Mouse (Mus musculus) kidney, adult 2 months (tissue): ENCODE data around the gene Uba6. TPM values are rescaled to one million over a fixed set of nuclear protein-coding genes. Genes with fewer than 3 reads are reported as not detected.

Source experiments
- DNase-seq: peaks from one replicate; pipeline ENCODE4 v3.0.0; 2021
- H3K27ac ChIP-seq: fragments of 200-500 bp; 2 replicates; pipeline ENCODE4 v1.5.1; 2012; ENCODE audit warnings: low read depth, low read length, control low read depth, inconsistent platforms; ENCODE audit not compliant: insufficient read depth
- H3K27me3 ChIP-seq: fragments of 200-500 bp; replicated peaks from 2 replicates; pipeline ENCODE4 v1.6.1; 2012; ENCODE audit warnings: mild to moderate bottlenecking, moderate library complexity, low read length, inconsistent platforms; ENCODE audit not compliant: control insufficient read depth, insufficient read depth
- H3K36me3 ChIP-seq: fragments of 200-500 bp; 2 replicates; pipeline ENCODE4 v1.6.1; 2012; ENCODE audit warnings: mild to moderate bottlenecking, moderate library complexity, low read length, inconsistent platforms; ENCODE audit not compliant: control insufficient read depth, insufficient read depth
- H3K4me1 ChIP-seq: fragments of 200-500 bp; 2 replicates; pipeline ENCODE4 v1.6.1; 2011; ENCODE audit warnings: low read length; ENCODE audit not compliant: control insufficient read depth, insufficient read depth
- H3K4me3 ChIP-seq: fragments of 200-500 bp; 2 replicates; pipeline ENCODE4 v1.5.1; 2011; ENCODE audit warnings: mild to moderate bottlenecking, low read depth, low read length, control low read depth; ENCODE audit not compliant: insufficient read depth
- CTCF ChIP-seq: fragments of 200-500 bp; conservative IDR thresholded peaks from 2 replicates; pipeline ENCODE4 v1.5.1; 2011; ENCODE audit warnings: low read depth, mild to moderate bottlenecking, control low read depth, low read length, moderate library complexity, mixed read lengths; ENCODE audit not compliant: insufficient read depth, insufficient read length
- POLR2A ChIP-seq: fragments of 200-500 bp; IDR thresholded peaks from one replicate; pipeline ENCODE4 v1.6.1; 2011; ENCODE audit warnings: low read depth, low read length, control low read depth
- WGBS: fragments of 180-500 bp; shearing (Covaris S2); methylation state at CpG from one replicate; pipeline ENCODE4 v1.1.7; 2018; 5-methylcytosine and 5-hydroxymethylcytosine counted together
- polyA plus RNA-seq: library from polyadenylated mRNA; depleted of rRNA; stranded (reverse); fragments of >200 nt; gene quantifications from 2 replicates; pipeline ENCODE4 v1.2.3, GENCODE M21; 2012

The Uba6 gene
- polyA plus RNA-seq, 1 experiment, result 2.1 TPM

DNA sequence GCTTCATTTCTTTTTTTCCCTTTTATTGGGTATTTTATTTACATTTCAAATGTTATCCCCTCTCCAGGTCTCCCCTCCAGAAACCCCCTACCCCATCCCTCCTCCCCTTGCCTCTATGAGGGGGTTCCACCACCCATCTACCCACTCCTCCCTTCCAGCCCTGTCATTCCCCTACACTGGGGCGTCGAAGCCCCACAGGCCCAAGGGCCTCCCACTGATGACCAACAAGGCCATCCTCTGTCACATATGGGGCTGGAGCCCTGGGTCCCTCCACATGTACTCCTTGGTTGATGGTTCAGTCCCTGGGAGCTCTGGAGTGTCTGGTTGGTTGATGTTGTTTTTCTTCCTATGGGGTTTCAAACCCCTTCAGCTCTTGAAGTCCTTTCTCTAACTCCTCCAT is 70.4 kb downstream of the Uba6 start:
- DNase-seq, result no peak
- 100% methylated on average over 2 of the region's 2 CpGs for WGBS
- Histone ChIP-seq H3K36me3 (no peaks in the 10 kb centered on the region), H3K27me3 (no peaks in the 10 kb centered on the region), H3K27ac (no peak overlapping the region), H3K4me1 (no peaks in the 10 kb centered on the region), H3K4me3 (no peak overlapping the region)
- TF ChIP-seq POLR2A (no peak), CTCF (no peak)

DNA sequence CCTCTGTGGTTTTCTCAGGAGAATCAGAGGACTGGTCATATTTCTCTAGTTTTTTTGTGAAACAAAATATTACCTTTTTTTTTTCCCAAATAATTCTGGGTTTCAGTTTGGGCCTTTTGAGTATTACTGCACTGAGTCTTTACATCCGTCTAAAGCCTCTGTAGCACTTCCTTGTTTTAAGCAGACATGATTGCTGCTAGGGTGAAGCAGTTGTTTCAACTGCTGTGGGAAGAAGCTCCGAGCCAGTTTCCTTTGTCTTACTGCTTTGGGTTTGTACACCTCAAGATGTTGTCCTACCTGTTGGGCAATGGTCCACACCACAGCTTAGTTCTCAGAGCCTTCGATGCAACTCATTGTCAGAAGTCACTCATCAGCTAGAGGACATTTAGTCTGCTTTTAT is 72.0 kb downstream of the Uba6 start:
- DNase-seq, result no peak
- Histone ChIP-seq H3K36me3 (no peaks in the 10 kb centered on the region), H3K4me3 (no peak overlapping the region), H3K4me1 (no peaks in the 10 kb centered on the region), H3K27me3 (no peaks in the 10 kb centered on the region), H3K27ac (no peak overlapping the region)
- WGBS, result 80% methylated on average over 3 of the region's 3 CpGs
- TF ChIP-seq CTCF, result no peak
- TF ChIP-seq POLR2A, result no peak

DNA sequence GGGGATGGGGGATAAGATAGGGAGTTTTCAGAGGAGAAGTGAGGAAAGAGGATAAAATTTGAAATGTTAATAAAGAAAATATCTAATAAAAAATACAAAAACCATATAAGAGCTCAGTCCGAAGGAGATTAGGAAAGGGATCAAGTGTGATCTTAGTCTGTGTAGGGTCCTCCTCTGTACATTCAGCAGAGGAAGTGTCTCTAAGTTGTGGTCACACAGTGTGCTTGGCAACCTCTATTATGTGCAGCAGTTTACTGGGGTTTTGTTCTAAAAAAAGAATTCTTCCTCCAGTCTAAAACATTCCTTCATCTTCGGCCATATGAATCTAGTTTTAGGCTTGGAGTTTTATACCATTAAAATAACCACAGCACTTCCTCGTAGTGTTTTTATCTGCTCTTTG is 73.6 kb downstream of the Uba6 start:
- DNase-seq, result no peak
- Histone ChIP-seq H3K4me3 (no peak overlapping the region), H3K27ac (no peak overlapping the region), H3K36me3 (no peaks in the 10 kb centered on the region), H3K4me1 (no peaks in the 10 kb centered on the region), H3K27me3 (no peaks in the 10 kb centered on the region)
- TF ChIP-seq POLR2A (no peak), CTCF (no peak)
- WGBS, result 79% methylated on average over 3 of the region's 3 CpGs

DNA sequence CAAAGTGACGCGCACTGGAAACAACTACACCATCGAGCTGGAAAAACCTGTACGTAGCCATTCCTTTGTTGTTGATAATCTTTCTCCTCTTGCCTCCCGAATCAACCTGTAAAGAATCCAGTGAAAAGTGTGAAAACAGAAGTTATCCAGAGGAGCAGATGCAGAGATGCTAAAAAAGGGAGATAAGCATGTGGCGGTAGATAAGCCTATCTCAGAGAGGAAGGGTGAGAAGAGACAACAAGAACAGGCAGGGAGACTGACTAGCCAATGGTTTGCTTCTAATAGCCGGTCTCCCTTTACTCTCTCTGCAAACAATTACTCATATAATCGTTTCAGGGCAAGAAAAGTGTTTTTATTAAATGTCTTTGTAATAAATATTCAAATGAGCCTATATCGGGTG is 77.8 kb downstream of the Uba6 start:
- Histone ChIP-seq H3K27me3 (no peaks in the 10 kb centered on the region), H3K36me3 (no peaks in the 10 kb centered on the region), H3K4me1 (no peaks in the 10 kb centered on the region), H3K27ac (no peak overlapping the region), H3K4me3 (no peak overlapping the region)
- DNase-seq, result no peak
- WGBS, result 88% methylated on average over 9 of the region's 9 CpGs
- TF ChIP-seq POLR2A (no peak), CTCF (no peak)

DNA sequence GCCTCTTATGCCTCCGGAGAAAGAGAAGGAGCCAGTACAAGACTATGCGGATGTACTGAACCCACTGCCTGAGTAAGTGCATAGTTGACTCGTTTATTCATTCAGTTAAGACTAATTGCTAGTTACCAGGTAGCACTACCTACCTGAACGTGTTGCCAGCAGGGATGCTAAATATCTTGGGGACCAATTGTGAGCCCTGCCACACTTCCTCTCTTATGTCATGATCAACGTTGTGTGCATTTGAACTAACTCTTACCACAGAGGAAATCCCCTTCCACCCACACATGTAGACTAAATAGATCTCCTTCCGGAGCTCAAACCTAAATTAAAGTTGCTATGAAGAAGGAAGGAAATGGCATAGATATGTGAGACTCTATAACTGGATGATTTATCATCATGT is 85.9 kb downstream of the Uba6 start:
- no peak for DNase-seq
- WGBS, result 68% methylated on average over 6 of the region's 6 CpGs

DNA sequence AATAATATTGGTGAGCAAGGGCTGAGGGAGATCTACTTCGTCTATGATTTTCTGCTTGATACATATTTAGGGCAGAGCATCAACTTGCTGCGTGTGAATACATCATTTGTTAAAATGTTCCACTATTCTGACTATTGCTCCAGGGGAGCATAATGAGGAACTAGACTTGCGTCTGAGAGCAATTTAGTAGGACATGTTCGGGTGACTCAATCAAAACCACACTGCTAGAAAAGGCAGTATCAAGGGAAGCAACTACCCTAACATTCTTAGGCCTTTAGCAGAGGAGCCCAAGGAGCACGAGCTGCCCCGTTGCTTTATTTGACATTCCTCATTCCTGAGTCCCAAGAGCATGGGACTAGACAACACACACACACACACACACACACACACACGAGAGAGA is 87.6 kb downstream of the Uba6 start:
- no peaks in the 10 kb centered on the region for H3K4me1 ChIP-seq
- WGBS, result 81% methylated on average over 7 of the region's 7 CpGs
- no peaks in the 10 kb centered on the region for H3K27me3 ChIP-seq
- no peak for DNase-seq
- H3K36me3 ChIP-seq, result no peaks in the 10 kb centered on the region
- no peak overlapping the region for H3K27ac ChIP-seq
- TF ChIP-seq POLR2A, result no peak
- TF ChIP-seq CTCF, result no peak
- no peak overlapping the region for H3K4me3 ChIP-seq

More for the DNA sequence above, 85.9 kb downstream of the Uba6 start:
- H3K36me3 ChIP-seq, result no peaks in the 10 kb centered on the region
- TF ChIP-seq CTCF (no peak), POLR2A (no peak)
- no peaks in the 10 kb centered on the region for H3K4me1 ChIP-seq
- H3K27ac ChIP-seq, result no peak overlapping the region
- no peak overlapping the region for H3K4me3 ChIP-seq
- H3K27me3 ChIP-seq, result no peaks in the 10 kb centered on the region

DNA sequence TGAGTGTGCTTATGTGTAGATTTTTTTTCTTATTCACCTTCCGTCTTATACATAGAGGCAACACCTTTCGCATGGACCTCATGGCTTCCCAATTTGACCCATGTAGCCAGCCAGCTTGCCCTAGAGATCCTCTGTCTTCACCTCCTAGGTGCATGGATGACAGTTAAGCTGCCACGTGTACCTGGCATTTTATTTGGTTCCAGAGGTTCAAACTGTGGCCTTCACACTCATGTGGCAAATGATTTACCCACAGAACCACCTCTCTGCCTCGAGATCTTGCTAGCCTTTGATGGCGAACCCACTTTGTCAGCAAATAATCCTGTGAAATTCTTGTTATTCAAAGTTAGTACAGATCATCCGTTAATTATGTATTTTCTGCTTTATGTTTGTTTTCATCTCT is 88.6 kb downstream of the Uba6 start:
- peak; percentile 48 for DNase-seq
- no peaks in the 10 kb centered on the region for H3K27me3 ChIP-seq
- H3K27ac ChIP-seq, result no peak overlapping the region
- 60% methylated on average over 6 of the region's 6 CpGs for WGBS
- H3K36me3 ChIP-seq, result no peaks in the 10 kb centered on the region
- TF ChIP-seq POLR2A (no peak), CTCF (no peak)
- H3K4me3 ChIP-seq, result no peak overlapping the region
- H3K4me1 ChIP-seq, result no peaks in the 10 kb centered on the region

DNA sequence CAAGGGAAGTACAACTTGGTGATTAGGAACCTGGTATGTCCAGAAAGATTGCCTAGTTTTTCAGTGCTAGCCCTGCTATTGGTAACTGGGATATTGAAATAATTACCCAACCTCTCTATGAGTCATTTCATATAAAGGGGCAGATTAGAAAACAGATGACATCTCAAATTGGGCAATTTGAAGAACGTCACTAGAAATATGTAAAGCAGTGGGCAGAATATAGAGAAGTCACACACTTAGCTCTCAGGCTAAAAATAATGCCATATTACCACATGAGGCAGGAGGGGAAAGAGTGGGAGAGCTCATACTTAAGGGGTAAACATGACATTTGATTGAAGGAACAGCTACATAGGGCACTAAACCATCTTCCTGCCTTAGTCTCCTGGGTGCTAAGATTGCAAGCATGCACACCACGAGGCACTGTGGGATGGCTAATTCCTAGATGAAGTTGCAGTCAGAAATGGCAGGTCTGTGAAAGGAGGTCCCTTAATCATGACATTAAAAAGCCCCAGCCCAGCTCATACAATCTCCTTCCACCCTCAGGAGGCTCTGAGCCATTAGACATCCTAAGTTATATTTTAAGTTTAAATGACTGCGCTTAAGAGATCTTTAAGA is 93.8 kb downstream of the Uba6 start:
- Histone ChIP-seq H3K36me3 (no peaks in the 10 kb centered on the region), H3K27ac (no peak overlapping the region), H3K27me3 (no peaks in the 10 kb centered on the region), H3K4me3 (no peak overlapping the region), H3K4me1 (no peaks in the 10 kb centered on the region)
- 75% methylated on average over 3 of the region's 3 CpGs for WGBS
- no peak for DNase-seq
- TF ChIP-seq POLR2A, result no peak
- TF ChIP-seq CTCF, result no peak
